Mouse (Mus musculus) limb, embryonic 11.5 days (tissue): Measurements from ENCODE around the gene Fndc8. TPM values are rescaled to one million over a fixed set of nuclear protein-coding genes. Genes with fewer than 3 reads are reported as not detected.

Source experiments
- ATAC-seq: fragments of 200-750 bp; cut with Nextera tagmentation; 2 replicates; pipeline ENCODE4 v1.8.0; 2017; ENCODE audit warnings: low read depth; ENCODE audit not compliant: insufficient number of reproducible peaks, low FRiP score, low TSS enrichment
- DNase-seq: peaks from one replicate; pipeline ENCODE4 v3.0.0-alpha.2; 2015; ENCODE audit warnings: low spot score
- H3K27ac ChIP-seq: fragments of 300-500 bp; sonication (generic); replicated peaks from 2 replicates; pipeline ENCODE4 v1.5.1; 2014; ENCODE audit warnings: low read depth, mild to moderate bottlenecking, low read length
- H3K27me3 ChIP-seq: fragments of 300-500 bp; sonication (generic); 2 replicates; pipeline ENCODE4 v1.6.1; 2014; ENCODE audit warnings: mild to moderate bottlenecking, low read length, mixed read lengths; ENCODE audit not compliant: control insufficient read depth, insufficient read depth
- H3K36me3 ChIP-seq: fragments of 300-500 bp; sonication (generic); 2 replicates; pipeline ENCODE4 v1.6.1; 2014; ENCODE audit warnings: mild to moderate bottlenecking, low read length, moderate library complexity, mixed read lengths; ENCODE audit not compliant: control insufficient read depth, insufficient read depth
- H3K4me1 ChIP-seq: fragments of 300-500 bp; sonication (generic); 2 replicates; pipeline ENCODE4 v1.6.1; 2014; ENCODE audit warnings: low read length, mixed read lengths; ENCODE audit not compliant: control insufficient read depth, insufficient read depth
- H3K4me2 ChIP-seq: fragments of 300-500 bp; sonication (generic); 2 replicates; pipeline ENCODE4 v1.6.1; 2014; ENCODE audit warnings: low read depth, mild to moderate bottlenecking, moderate library complexity; ENCODE audit not compliant: severe bottlenecking
- H3K4me3 ChIP-seq: fragments of 300-500 bp; sonication (generic); 2 replicates; pipeline ENCODE4 v1.5.1; 2014; ENCODE audit warnings: low read depth, low read length
- H3K9ac ChIP-seq: fragments of 300-500 bp; sonication (generic); 2 replicates; pipeline ENCODE4 v1.6.1; 2014; ENCODE audit warnings: mild to moderate bottlenecking, low read length
- H3K9me3 ChIP-seq: fragments of 300-500 bp; sonication (generic); 2 replicates; pipeline ENCODE4 v1.6.1; 2016; ENCODE audit warnings: low read length; ENCODE audit not compliant: control insufficient read depth
- WGBS: fragments of 180-500 bp; shearing (Covaris S2); extraction: QIAGEN DNeasy Blood & Tissue Kit; methylation state at CpG from one replicate; pipeline ENCODE4 v1.1.7; 2014; 5-methylcytosine and 5-hydroxymethylcytosine counted together
- polyA plus RNA-seq: library from polyadenylated mRNA; unstranded; fragments of >200 nt; fragmentation: Nextera tagmentation; extraction: Ambion mirVana; gene quantifications from 2 replicates; pipeline ENCODE4 v1.2.1, GENCODE M21; 2014

Fndc8 gene
- polyA plus RNA-seq, 1 experiment from 2014 or later = 0.15 TPM

DNA sequence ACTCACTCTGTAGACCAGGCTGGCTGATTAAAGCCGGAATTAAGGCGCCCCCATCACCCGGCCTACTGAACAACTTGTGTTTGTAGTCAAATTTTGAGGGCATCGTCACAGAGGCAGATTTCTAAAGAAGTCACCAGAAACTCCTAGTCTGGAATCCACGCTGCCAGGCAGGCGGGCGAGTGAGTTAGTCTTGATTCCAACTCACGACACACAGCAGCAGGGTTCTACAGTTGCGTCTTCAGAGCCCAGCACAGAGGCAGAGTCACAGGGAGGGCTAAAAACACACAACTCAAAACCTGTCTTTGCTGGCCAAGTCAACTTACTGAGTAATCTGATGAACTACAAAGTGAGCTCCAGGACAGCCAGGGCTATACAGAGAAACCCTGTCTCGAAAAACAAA lies 39.4 kb upstream of the Fndc8 start:
- Histone ChIP-seq H3K27me3 (no peaks in the 10 kb centered on the region), H3K36me3 (no peaks in the 10 kb centered on the region), H3K4me3 (no peak overlapping the region), H3K4me2 (no peak overlapping the region), H3K9ac (no peak overlapping the region), H3K9me3 (no peaks in the 10 kb centered on the region), H3K27ac (no peak overlapping the region), H3K4me1 (peaks cover 8% of the 10 kb centered on the region; the same call in 1 of the 2 replicates)
- WGBS = 80% methylated on average over 10 of the region's 10 CpGs
- DNase-seq = no peak
- ATAC-seq = no peak

GRCm38 (mm10) chr11:82852958-82853357 lies 39.0 kb upstream of the Fndc8 start:
- H3K4me3 ChIP-seq = no peak overlapping the region
- no peak for ATAC-seq
- no peaks in the 10 kb centered on the region for H3K27me3 ChIP-seq
- no peak overlapping the region for H3K9ac ChIP-seq
- 90% methylated on average over 7 of the region's 7 CpGs for WGBS
- H3K27ac ChIP-seq = no peak overlapping the region
- H3K4me2 ChIP-seq = no peak overlapping the region
- no peaks in the 10 kb centered on the region for H3K36me3 ChIP-seq
- H3K9me3 ChIP-seq = no peaks in the 10 kb centered on the region
- no peak for DNase-seq
- peaks cover 8% of the 10 kb centered on the region; the same call in 1 of the 2 replicates for H3K4me1 ChIP-seq

GRCm38 (mm10) chr11:82854111-82854510 lies 37.8 kb upstream of the Fndc8 start:
- no peak overlapping the region for H3K9ac ChIP-seq
- H3K36me3 ChIP-seq = no peaks in the 10 kb centered on the region
- no peaks in the 10 kb centered on the region for H3K9me3 ChIP-seq
- H3K4me1 ChIP-seq = peaks cover 8% of the 10 kb centered on the region; the same call in 1 of the 2 replicates
- no peaks in the 10 kb centered on the region for H3K27me3 ChIP-seq
- H3K27ac ChIP-seq = no peak overlapping the region
- no peak overlapping the region for H3K4me2 ChIP-seq
- H3K4me3 ChIP-seq = no peak overlapping the region
- WGBS = 80% methylated on average over 6 of the region's 6 CpGs
- ATAC-seq (no peak), DNase-seq (no peak)

DNA sequence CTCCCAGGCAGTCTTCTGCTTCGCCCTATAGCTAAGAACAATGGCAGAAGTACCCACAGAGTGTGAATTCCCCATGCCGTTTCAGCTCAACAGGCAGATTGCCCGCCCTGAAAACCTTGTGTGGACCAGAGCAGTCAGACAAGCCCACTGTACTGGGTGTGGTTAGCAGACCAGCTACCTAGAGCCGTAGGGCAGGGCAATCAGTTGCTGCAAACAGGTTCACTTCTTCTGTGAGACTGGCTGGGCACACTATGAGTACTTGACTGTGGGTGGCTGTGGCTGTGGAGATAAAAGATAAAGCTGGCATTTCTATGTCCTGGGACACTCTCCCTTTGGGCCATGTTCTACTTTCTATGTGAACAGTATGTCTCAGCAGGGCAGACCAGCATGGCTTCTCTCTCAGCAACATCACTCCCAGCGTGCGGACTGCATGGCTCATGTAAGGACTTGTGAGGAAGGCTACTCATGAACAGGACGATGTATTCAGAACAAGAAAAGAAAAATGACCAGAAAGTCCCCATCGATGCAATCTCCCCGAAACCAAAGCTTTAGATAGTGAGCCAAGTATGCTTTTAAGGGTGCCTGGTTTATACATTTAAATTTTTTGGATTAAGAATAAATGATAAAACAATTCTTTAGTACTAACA lies 36.5 kb upstream of the Fndc8 start:
- no peaks in the 10 kb centered on the region for H3K27me3 ChIP-seq
- H3K9me3 ChIP-seq = no peaks in the 10 kb centered on the region
- H3K27ac ChIP-seq = no peak overlapping the region
- H3K4me1 ChIP-seq = peaks cover 2% of the 10 kb centered on the region; the same call in 1 of the 2 replicates
- WGBS = 88% methylated on average over 9 of the region's 9 CpGs
- ATAC-seq (no peak), DNase-seq (no peak)
- H3K4me3 ChIP-seq = no peak overlapping the region
- no peak overlapping the region for H3K4me2 ChIP-seq
- no peak overlapping the region for H3K9ac ChIP-seq
- H3K36me3 ChIP-seq = no peaks in the 10 kb centered on the region

DNA sequence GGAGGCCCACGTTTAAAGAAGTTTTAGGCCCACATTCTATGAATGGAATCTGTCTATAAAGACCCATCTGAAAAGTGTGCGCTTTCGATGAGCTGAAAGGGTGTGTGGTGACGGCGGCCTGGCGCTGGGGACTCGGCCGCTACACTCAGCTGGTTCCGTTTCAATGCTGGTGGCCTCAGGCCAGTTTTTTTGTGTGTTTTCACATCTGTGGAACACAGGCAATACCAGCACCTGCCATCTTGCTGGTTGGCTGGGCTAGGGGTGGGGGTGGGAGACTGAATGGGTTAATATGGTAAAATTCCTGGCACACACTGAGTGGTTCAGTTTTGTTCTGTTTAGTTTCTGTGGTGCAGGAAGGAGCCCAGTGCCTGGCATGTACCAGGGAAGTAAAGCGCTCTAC lies 35.9 kb upstream of the Fndc8 start:
- H3K4me1 ChIP-seq = no peaks in the 10 kb centered on the region
- no peaks in the 10 kb centered on the region for H3K27me3 ChIP-seq
- WGBS = 89% methylated on average over 10 of the region's 10 CpGs
- no peak for ATAC-seq
- H3K9ac ChIP-seq = no peak overlapping the region
- no peak overlapping the region for H3K4me2 ChIP-seq
- H3K4me3 ChIP-seq = no peak overlapping the region
- H3K9me3 ChIP-seq = no peaks in the 10 kb centered on the region
- DNase-seq = no peak
- H3K36me3 ChIP-seq = no peaks in the 10 kb centered on the region
- no peak overlapping the region for H3K27ac ChIP-seq

- H3K27ac ChIP-seq = no peak overlapping the region
- ATAC-seq (no peak), DNase-seq (no peak)
- WGBS = 87% methylated on average over 13 of the region's 13 CpGs
- H3K9me3 ChIP-seq = no peaks in the 10 kb centered on the region
- no peak overlapping the region for H3K9ac ChIP-seq
- no peak overlapping the region for H3K4me3 ChIP-seq
- H3K27me3 ChIP-seq = no peaks in the 10 kb centered on the region
- no peaks in the 10 kb centered on the region for H3K4me1 ChIP-seq
- no peak overlapping the region for H3K4me2 ChIP-seq
- no peaks in the 10 kb centered on the region for H3K36me3 ChIP-seq
Measured at GRCm38 (mm10) chr11:82857307-82857848, 34.5 kb upstream of the Fndc8 start.

- no peaks in the 10 kb centered on the region for H3K27me3 ChIP-seq
- DNase-seq (no peak), ATAC-seq (no peak)
- H3K4me2 ChIP-seq = no peak overlapping the region
- H3K9me3 ChIP-seq = no peaks in the 10 kb centered on the region
- H3K27ac ChIP-seq = no peak overlapping the region
- no peak overlapping the region for H3K4me3 ChIP-seq
- no peaks in the 10 kb centered on the region for H3K4me1 ChIP-seq
- H3K36me3 ChIP-seq = no peaks in the 10 kb centered on the region
- WGBS = 88% methylated on average over 6 of the region's 6 CpGs
- no peak overlapping the region for H3K9ac ChIP-seq
Measured at GRCm38 (mm10) chr11:82860759-82861158, 31.2 kb upstream of the Fndc8 start.

DNA sequence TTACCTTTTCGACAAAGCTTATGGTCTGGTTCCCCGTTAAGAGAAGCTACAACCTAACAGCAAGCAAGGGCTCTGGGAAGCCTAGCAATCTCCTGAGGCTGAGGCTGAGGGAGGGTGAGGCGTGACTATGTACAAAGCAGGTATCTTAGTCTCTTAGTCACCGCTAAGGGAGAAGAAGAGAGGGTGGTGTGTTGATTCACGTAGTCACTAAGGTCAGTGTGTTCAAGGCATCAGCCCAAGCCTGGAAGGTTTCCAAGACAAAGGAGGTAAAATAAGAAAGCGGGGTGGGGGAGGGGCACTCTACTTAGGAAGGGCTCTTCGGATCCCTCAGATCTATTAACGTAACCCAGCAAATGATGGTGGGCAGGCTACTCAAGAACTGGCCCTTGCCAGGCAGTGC lies 30.4 kb upstream of the Fndc8 start:
- no peak for ATAC-seq
- H3K36me3 ChIP-seq = no peaks in the 10 kb centered on the region
- no peak overlapping the region for H3K4me2 ChIP-seq
- H3K9me3 ChIP-seq = no peaks in the 10 kb centered on the region
- H3K27ac ChIP-seq = no peak overlapping the region
- H3K4me1 ChIP-seq = no peaks in the 10 kb centered on the region
- WGBS = 79% methylated on average over 8 of the region's 8 CpGs
- no peak overlapping the region for H3K4me3 ChIP-seq
- DNase-seq = no peak
- no peak overlapping the region for H3K9ac ChIP-seq
- no peaks in the 10 kb centered on the region for H3K27me3 ChIP-seq

DNA sequence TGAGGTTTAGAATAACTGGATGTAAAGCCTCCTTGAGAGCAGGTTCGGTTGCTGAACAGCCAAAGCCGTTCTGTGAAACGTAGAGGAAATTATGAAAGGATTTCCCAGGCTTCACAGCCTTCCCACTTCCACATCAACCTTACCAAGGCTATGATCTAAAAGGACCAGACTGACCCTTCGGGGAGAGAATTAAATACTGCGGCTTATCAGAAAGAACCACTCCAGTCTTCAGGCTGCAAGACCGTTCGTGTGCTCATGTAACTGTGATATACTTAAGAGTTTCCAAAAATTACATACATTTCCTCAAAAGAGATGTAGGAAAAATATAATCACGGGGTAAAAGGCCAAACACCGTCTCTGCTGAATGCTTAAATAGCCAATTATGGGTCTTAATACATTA lies 29.3 kb upstream of the Fndc8 start:
- Histone ChIP-seq H3K27me3 (no peaks in the 10 kb centered on the region), H3K9ac (no peak overlapping the region), H3K4me3 (no peak overlapping the region), H3K9me3 (no peaks in the 10 kb centered on the region), H3K4me2 (no peak overlapping the region), H3K36me3 (no peaks in the 10 kb centered on the region), H3K27ac (no peak overlapping the region), H3K4me1 (no peaks in the 10 kb centered on the region)
- DNase-seq = no peak
- no peak for ATAC-seq
- 89% methylated on average over 9 of the region's 9 CpGs for WGBS
